ENCODE assay signal across 26 mouse cellular contexts in the genomic region with DNA sequence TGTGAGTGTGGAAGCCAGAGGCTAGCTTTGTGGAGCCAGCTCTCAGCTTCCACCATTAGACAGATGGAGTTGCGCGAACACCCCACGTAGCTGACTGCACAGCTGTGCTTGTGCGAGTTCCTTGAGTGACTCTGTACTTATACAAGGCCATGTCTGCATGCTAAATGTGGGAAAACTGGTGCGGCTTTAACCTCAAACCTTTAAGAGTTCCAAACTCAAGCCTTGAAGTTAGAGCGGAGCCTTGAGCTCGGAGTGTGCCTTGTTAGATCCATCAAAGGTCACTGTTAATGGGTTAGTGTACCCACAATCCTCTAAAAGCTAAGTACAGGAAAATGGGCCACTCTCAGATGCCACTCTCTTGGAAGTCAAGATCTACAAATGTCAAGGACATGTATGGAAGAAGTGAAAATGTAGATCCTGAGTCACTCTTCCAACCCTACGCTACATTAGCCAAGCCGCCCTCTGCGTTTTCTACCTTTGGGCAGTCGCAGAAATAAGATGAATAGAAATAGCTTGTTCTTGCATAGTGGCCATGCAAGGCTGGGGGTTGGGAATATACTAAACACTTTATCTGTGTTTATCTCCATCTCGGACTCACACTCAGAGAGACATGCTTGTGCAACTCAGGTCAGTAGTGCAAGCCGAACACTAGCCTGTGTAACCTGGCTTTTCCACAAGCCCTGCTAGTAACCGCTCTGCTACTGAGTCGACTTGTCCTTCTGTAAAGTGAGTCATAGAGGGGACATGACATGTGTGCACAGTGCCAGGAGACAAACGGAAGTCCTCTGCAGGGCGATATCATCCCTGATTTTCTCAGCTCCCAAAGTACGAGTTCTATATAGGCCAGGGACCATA. TPM values are rescaled to one million over a fixed set of nuclear protein-coding genes. Genes with fewer than 3 reads are reported as not detected.
DNase-seq lines count a peak whose midpoint lies in the region; ATAC-seq lines count a peak whose summit lies in the region.
"Had no signal": no experiment of that assay in that cellular context is flagged by ENCODE, and none has a peak within 500 bp of the region (broad histone marks: within the 10 kb centered on the region; RNA-seq: fewer than 3 reads in every experiment).

No protein-coding gene starts in this region.

- H3K4me1 ChIP-seq in megakaryocyte, embryonic 14.5 days: peaks cover 95% of the 10 kb centered on the region
- H3K4me1 ChIP-seq: limb, embryonic 10.5 days had no signal

- intact Hi-C loops in heart, postnatal 10 days (cut with DNase I): no loop called here

- no peaks in the 10 kb centered on the region for H3K27me3 ChIP-seq in megakaryocyte, embryonic 14.5 days (replicated peaks)
- H3K27me3 ChIP-seq: heart, embryonic 13.5 days; hindbrain, embryonic 13.5 days; limb, embryonic 15.5 days; midbrain, embryonic 15.5 days; neural tube, embryonic 15.5 days had no signal

- H3K36me3 ChIP-seq in megakaryocyte, embryonic 14.5 days (replicated peaks; ENCODE audit: low read length): peaks cover 85% of the 10 kb centered on the region
- H3K36me3 ChIP-seq: limb, embryonic 10.5 days; midbrain, embryonic 15.5 days had no signal

- peak overlapping the region; percentile 42 for H3K4me3 ChIP-seq in megakaryocyte, embryonic 14.5 days (replicated peaks)
- H3K4me3 ChIP-seq: heart, embryonic 13.5 days; hindbrain, embryonic 13.5 days; limb, embryonic 10.5 days; limb, embryonic 15.5 days; midbrain, embryonic 10.5 days; midbrain, embryonic 15.5 days; neural tube, embryonic 15.5 days had no signal

- no peaks in the 10 kb centered on the region for H3K9me3 ChIP-seq in megakaryocyte, embryonic 14.5 days
- H3K9me3 ChIP-seq: heart, embryonic 13.5 days; hindbrain, embryonic 13.5 days; limb, embryonic 10.5 days; limb, embryonic 15.5 days; midbrain, embryonic 10.5 days; midbrain, embryonic 15.5 days; neural tube, embryonic 15.5 days had no signal

- DNase-seq in adrenal gland, postnatal 36 days: peak; percentile 45 to 46
- DNase-seq in adrenal gland, postnatal 4 days (ENCODE audit: low spot score in 2 of 2): no peak
- DNase-seq in heart, adult 11 months: peak; percentile 79
- DNase-seq in heart, postnatal 10 days: no peak
- DNase-seq: cerebellum, adult 11 months; cerebellum, adult 9-10 months; cerebellum, postnatal 36 days; heart, postnatal 36 days; kidney, adult 8-10 months; kidney, postnatal 4 days; lung, postnatal 10 days; retina, postnatal 1 day; spleen, adult 18-20 months; thymus, postnatal 36 days had no signal

- ATAC-seq in megakaryocyte, adult 5-6 weeks (ENCODE audit: poor library complexity, severe bottlenecking): no peak
- ATAC-seq in erythroblast, adult 5-6 weeks (replicated peaks; ENCODE audit: low FRiP score, poor library complexity, severe bottlenecking): peak; percentile 52; the same call in 1 of the 2 replicates
- ATAC-seq: CD4-positive, CD25-positive, alpha-beta regulatory T cell, adult 4 months; intestine, embryonic 16.5 days; midbrain, embryonic 15.5 days had no signal

RNA-seq across cellular contexts. Expression of a gene that starts 33.8 kb away (rescaled TPM):
- total RNA-seq in adrenal gland, postnatal 36 days (2021): 1 to 10 TPM; 1.8 to 2.5 TPM
- 1 to 10 TPM; 2.7 to 3.5 TPM for total RNA-seq in adrenal gland, postnatal 4 days (2021)
- total RNA-seq in heart, postnatal 10 days (2021): 1 to 10 TPM; 1.1 to 2.0 TPM
- polyA plus RNA-seq in megakaryocyte, embryonic 14.5 days (2012; ENCODE audit: insufficient read depth, low replicate concordance): 19.8 and 52.4 TPM in 2 replicates
- 0.98 and 2.9 TPM in 2 replicates for total RNA-seq in megakaryocyte, adult 5-6 weeks (2015)
- total RNA-seq in megakaryocyte, adult 5-6 weeks (2017): 3.0 and 4.6 TPM in 2 replicates
- not detected in 2 replicates for total RNA-seq in erythroblast, adult 5-6 weeks (2015; ENCODE audit: low replicate concordance)
- 0.51 TPM in 1 of 2 replicates, not detected in the other for total RNA-seq in erythroblast, adult 5-6 weeks (2017; ENCODE audit: low replicate concordance)

RNA-seq across cellular contexts. Expression of a gene that starts 54.8 kb away (rescaled TPM):
- 10 to 100 TPM in 1 of 2 experiments, 1 to 10 TPM in 1; 9.3 to 12.4 TPM for total RNA-seq in adrenal gland, postnatal 36 days (2021)
- 10 to 100 TPM; 13.1 to 13.2 TPM for total RNA-seq in adrenal gland, postnatal 4 days (2021)
- total RNA-seq in heart, postnatal 10 days (2021): 10 to 100 TPM; 11.1 to 12.9 TPM
- polyA plus RNA-seq in megakaryocyte, embryonic 14.5 days (2012; ENCODE audit: insufficient read depth, low replicate concordance): 3.1 and 14.8 TPM in 2 replicates
- 5.3 and 7.5 TPM in 2 replicates for total RNA-seq in megakaryocyte, adult 5-6 weeks (2015)
- total RNA-seq in megakaryocyte, adult 5-6 weeks (2017): 4.3 and 7.4 TPM in 2 replicates
- total RNA-seq in erythroblast, adult 5-6 weeks (2015; ENCODE audit: low replicate concordance): 1.9 and 3.8 TPM in 2 replicates
- 1.0 and 1.4 TPM in 2 replicates for total RNA-seq in erythroblast, adult 5-6 weeks (2017; ENCODE audit: low replicate concordance)

Comparison
In these comparisons a context has a peak if more than half of its experiments do, and no peak if none do; other contexts are left out.
1. DNase-seq: peak in adrenal gland, postnatal 36 days (2 of 2) and heart, adult 11 months (single experiment); none in adrenal gland, postnatal 4 days (0 of 2) and heart, postnatal 10 days (0 of 2).